Mouse (Mus musculus) stomach, postnatal 0 days (tissue): ENCODE measurements around the gene Bhlhe23. TPM values are rescaled to one million over a fixed set of nuclear protein-coding genes. Genes with fewer than 3 reads are reported as not detected.
A peak's percentile ranks its signal among the peaks of the same experiment; 100 is the strongest.

Experiments
- ATAC-seq: fragments of 200-750 bp; cut with Nextera tagmentation; 2 replicates; pipeline ENCODE4 v1.8.0; 2017; ENCODE audit not compliant: low FRiP score, low TSS enrichment
- DNase-seq: peaks from one replicate; pipeline ENCODE4 v3.0.0-alpha.2; 2016; ENCODE audit warnings: low spot score
- H3K27ac ChIP-seq: fragments of 300-500 bp; sonication (generic); replicated peaks from 2 replicates; pipeline ENCODE4 v1.5.1; 2014; ENCODE audit warnings: mild to moderate bottlenecking, control low read depth
- H3K27me3 ChIP-seq: fragments of 300-500 bp; sonication (generic); 2 replicates; pipeline ENCODE4 v1.6.1; 2014; ENCODE audit warnings: low read length; ENCODE audit not compliant: control insufficient read depth, insufficient read depth
- H3K36me3 ChIP-seq: fragments of 300-500 bp; sonication (generic); 2 replicates; pipeline ENCODE4 v1.6.1; 2014; ENCODE audit warnings: low read length, mixed read lengths; ENCODE audit not compliant: control insufficient read depth, insufficient read depth
- H3K4me1 ChIP-seq: fragments of 300-500 bp; sonication (generic); replicated peaks from 2 replicates; pipeline ENCODE4 v1.6.1; 2014; ENCODE audit warnings: antibody characterized with exemption; ENCODE audit not compliant: control insufficient read depth, insufficient read depth
- H3K4me2 ChIP-seq: fragments of 300-500 bp; sonication (generic); replicated peaks from 2 replicates; pipeline ENCODE4 v1.6.1; 2014; ENCODE audit warnings: low read depth, mild to moderate bottlenecking, control low read depth, moderate library complexity
- H3K4me3 ChIP-seq: fragments of 300-500 bp; sonication (generic); 2 replicates; pipeline ENCODE4 v1.5.1; 2014; ENCODE audit warnings: low read depth, low read length, control low read depth
- H3K9ac ChIP-seq: fragments of 300-500 bp; sonication (generic); 2 replicates; pipeline ENCODE4 v1.6.1; 2014; ENCODE audit warnings: mild to moderate bottlenecking, low read length, control low read depth, mixed read lengths
- H3K9me3 ChIP-seq: fragments of 300-500 bp; sonication (generic); 2 replicates; pipeline ENCODE4 v1.6.1; 2016; ENCODE audit warnings: low read length; ENCODE audit not compliant: control insufficient read depth
- CTCF ChIP-seq: IDR thresholded peaks from 2 replicates; pipeline ENCODE4 v1.5.1; 2016; ENCODE audit warnings: antibody characterized with exemption, low read depth, mild to moderate bottlenecking, moderate library complexity
- EP300 ChIP-seq: optimal IDR thresholded peaks from 2 replicates; pipeline ENCODE3; 2016; ENCODE audit warnings: antibody characterized with exemption
- WGBS: fragments of 180-500 bp; shearing (Covaris S2); extraction: QIAGEN DNeasy Blood & Tissue Kit; methylation state at CpG from one replicate; pipeline ENCODE4 v1.1.7; 2014; 5-methylcytosine and 5-hydroxymethylcytosine counted together
- polyA plus RNA-seq: library from polyadenylated mRNA; unstranded; fragments of >200 nt; fragmentation: Nextera tagmentation; extraction: Ambion mirVana; gene quantifications from 2 replicates; pipeline ENCODE4 v1.2.1, GENCODE M21; 2015

Bhlhe23 gene
- polyA plus RNA-seq, 1 experiment from 2014 or later = not detected

DNA sequence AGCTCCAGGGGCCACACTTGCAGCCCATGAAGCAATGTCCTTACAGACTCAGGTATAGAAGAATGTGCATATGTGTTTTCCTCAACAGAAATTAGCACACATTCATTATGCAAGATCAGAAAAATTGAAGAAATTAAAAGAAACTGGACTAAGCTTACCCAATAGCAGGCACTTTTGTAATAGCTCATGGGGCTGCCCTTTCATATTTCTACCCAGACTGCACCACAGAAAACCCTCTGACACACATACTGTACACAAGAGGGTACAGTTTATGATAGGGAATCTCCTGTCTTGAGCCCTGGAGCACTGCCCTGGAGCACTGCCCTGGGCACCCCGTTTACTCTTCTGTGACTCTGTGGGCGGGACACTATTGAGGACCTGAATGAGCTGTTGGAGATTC is 38.7 kb downstream of the Bhlhe23 start:
- TF ChIP-seq CTCF = no peak
- no peak for TF ChIP-seq EP300
- Histone ChIP-seq H3K4me2 (no peak overlapping the region), H3K9me3 (no peaks in the 10 kb centered on the region), H3K9ac (no peak overlapping the region), H3K36me3 (no peaks in the 10 kb centered on the region), H3K27ac (no peak overlapping the region), H3K27me3 (no peaks in the 10 kb centered on the region), H3K4me1 (no peaks in the 10 kb centered on the region), H3K4me3 (no peak overlapping the region)
- DNase-seq (no peak), ATAC-seq (no peak)
- WGBS = 82% methylated on average over 2 of the region's 2 CpGs

DNA sequence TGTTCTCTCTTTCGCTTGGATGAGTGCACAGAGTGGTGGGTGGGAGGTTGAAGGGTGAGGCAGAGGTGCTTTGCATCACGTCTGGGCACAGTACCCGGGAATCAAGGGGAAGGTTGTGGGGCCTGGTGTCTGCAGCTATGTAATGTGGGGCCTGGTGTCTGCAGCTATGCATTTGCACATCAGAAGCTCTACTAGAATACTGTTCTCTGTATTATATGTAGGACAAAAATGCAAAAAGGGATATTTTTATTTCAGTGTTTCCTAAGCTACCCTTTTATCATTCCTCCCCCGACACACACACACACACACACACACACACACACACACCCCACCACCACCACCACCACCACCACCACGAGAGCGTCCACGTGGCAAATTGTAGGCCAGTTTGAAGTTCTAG is 41.5 kb downstream of the Bhlhe23 start:
- Histone ChIP-seq H3K9ac (no peak overlapping the region), H3K4me1 (no peaks in the 10 kb centered on the region)
- WGBS = 78% methylated on average over 7 of the region's 7 CpGs

DNA sequence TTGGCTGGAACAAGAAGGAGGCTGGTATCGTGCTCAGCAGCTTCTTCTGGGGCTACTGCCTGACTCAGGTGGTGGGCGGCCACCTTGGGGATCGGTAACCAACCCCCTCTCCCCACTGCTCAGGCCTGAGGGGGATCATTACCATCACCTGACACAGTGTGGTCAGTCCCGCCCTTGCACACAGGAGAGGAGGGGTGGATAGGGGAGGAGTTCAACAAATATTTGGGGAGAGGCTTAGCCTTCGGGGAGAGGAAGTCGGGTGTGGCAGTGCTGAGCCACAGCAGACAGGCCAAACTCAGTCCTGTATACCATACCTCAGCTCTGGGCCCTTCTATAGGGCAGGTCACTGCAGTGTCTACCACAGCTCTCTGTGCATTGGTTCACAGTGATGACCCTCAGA is 44.7 kb downstream of the Bhlhe23 start:
- H3K4me2 ChIP-seq = no peak overlapping the region
- no peak overlapping the region for H3K27ac ChIP-seq
- 41% methylated on average over 6 of the region's 6 CpGs for WGBS

More for the DNA sequence above, 41.5 kb downstream of the Bhlhe23 start:
- DNase-seq = no peak
- no peaks in the 10 kb centered on the region for H3K9me3 ChIP-seq
- ATAC-seq = no peak
- no peak overlapping the region for H3K4me3 ChIP-seq
- no peak for TF ChIP-seq EP300
- no peak for TF ChIP-seq CTCF
- no peaks in the 10 kb centered on the region for H3K27me3 ChIP-seq
- no peak overlapping the region for H3K27ac ChIP-seq
- no peaks in the 10 kb centered on the region for H3K36me3 ChIP-seq
- no peak overlapping the region for H3K4me2 ChIP-seq

DNA sequence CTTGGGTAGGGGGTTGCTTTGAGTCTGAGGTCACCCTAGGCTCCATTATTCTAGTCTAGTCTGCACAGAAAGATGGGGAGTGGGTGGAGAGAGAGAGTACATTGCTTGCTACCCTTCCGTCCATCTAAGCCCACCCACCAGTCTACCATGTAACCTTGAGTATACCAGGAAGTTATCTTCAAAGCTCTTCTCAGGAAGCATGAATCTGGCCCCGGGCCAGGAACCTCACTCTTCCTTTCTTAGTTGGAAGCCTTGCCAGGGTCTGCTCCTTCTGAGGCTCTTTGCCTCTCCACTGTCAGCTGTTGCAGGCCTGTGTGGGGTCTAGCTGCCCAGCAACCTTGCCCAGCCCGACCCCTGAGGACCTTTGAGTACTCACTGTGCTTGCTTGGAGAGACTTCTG is 45.7 kb downstream of the Bhlhe23 start:
- H3K36me3 ChIP-seq = no peaks in the 10 kb centered on the region
- no peak overlapping the region for H3K9ac ChIP-seq
- no peak overlapping the region for H3K4me2 ChIP-seq
- DNase-seq (no peak), ATAC-seq (no peak)
- no peak overlapping the region for H3K4me3 ChIP-seq
- WGBS = 68% methylated on average over 3 of the region's 3 CpGs
- H3K4me1 ChIP-seq = no peaks in the 10 kb centered on the region
- H3K9me3 ChIP-seq = no peaks in the 10 kb centered on the region
- no peak overlapping the region for H3K27ac ChIP-seq
- no peaks in the 10 kb centered on the region for H3K27me3 ChIP-seq
- TF ChIP-seq CTCF = no peak
- no peak for TF ChIP-seq EP300

More for the DNA sequence above, 44.7 kb downstream of the Bhlhe23 start:
- DNase-seq (peak; percentile 30), ATAC-seq (peak; percentile 55)
- Histone ChIP-seq H3K4me1 (no peaks in the 10 kb centered on the region), H3K27me3 (no peaks in the 10 kb centered on the region), H3K4me3 (no peak overlapping the region), H3K9me3 (no peaks in the 10 kb centered on the region), H3K9ac (no peak overlapping the region), H3K36me3 (no peaks in the 10 kb centered on the region)
- no peak for TF ChIP-seq CTCF

DNA sequence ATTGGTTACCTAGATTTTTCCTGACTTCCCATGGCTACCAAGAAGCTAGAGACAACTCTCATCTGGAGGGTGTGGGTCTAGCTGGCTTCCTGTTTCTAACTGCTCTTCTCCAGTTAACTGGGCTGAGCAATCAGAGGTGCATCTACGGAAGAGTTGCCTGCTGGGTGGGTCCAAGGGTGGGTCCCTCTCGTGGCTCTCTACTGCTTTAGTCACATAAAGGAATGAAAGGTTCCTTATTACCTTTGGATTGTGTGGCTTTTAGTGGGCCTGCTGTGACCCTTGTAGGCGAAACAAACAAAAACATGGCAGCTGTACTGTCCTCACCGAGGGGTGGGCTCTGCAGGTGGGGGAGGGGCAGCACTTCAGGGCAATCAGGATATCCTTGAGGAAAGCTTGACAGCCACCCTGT is 49.1 kb downstream of the Bhlhe23 start:
- DNase-seq (no peak), ATAC-seq (no peak)
- no peaks in the 10 kb centered on the region; the same call in 1 of the 2 replicates for H3K4me1 ChIP-seq
- H3K9me3 ChIP-seq = no peaks in the 10 kb centered on the region
- no peak overlapping the region for H3K9ac ChIP-seq
- TF ChIP-seq CTCF (no peak), EP300 (no peak)
- no peak overlapping the region for H3K27ac ChIP-seq
- 45% methylated on average over 4 of the region's 4 CpGs for WGBS
- H3K4me3 ChIP-seq = no peak overlapping the region
- H3K36me3 ChIP-seq = no peaks in the 10 kb centered on the region
- no peaks in the 10 kb centered on the region for H3K27me3 ChIP-seq
- H3K4me2 ChIP-seq = no peak overlapping the region

DNA sequence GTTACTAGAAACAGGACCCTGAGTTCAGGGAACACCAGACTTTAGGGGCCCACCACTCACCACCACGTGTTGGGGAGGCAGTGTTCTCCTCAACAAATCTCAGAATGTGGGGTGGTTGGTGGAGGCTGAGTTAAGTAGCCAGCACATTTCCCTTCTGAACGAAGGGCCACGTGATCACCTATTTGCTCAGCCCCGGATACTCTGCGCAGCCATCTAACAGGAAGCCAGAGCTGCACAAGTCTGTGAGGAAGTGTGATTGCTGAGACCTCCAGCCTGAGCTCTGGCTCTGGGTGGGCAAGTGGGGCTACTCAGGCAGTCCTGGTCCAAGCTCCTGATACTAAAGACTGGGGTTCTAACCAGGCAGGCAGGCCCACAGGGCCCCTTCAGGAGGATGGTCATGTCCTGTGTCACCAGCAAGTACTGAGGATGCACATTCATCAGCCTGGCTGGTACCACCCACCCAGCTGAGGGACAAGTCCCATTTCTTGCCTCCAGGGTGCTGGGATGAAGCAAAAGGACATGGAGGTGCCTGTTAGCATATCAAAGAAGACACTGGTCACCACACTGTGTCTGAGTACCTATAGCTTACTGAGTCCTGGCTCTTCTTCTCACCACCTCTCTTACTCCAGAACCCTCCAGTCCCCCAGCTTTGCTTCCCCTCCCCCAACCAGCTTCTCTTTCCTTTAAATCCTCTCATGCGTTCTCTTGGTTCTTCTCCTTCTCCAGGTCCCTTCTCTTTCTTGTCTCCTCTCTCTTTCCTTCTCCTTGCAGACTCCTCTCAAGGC is 49.9 kb downstream of the Bhlhe23 start:
- ATAC-seq (no peak), DNase-seq (no peak)
- Histone ChIP-seq H3K9ac (no peak overlapping the region), H3K4me3 (no peak overlapping the region), H3K27me3 (no peaks in the 10 kb centered on the region), H3K4me1 (no peaks in the 10 kb centered on the region; the same call in 1 of the 2 replicates), H3K9me3 (no peaks in the 10 kb centered on the region), H3K36me3 (peaks cover 6% of the 10 kb centered on the region; the same call in 1 of the 2 replicates), H3K4me2 (no peak overlapping the region), H3K27ac (no peak overlapping the region)
- TF ChIP-seq EP300 = no peak
- TF ChIP-seq CTCF = no peak
- WGBS = 60% methylated on average over 6 of the region's 6 CpGs
